Mouse (Mus musculus) intestine, postnatal 0 days (tissue): ENCODE measurements around the gene Smco4. TPM values are rescaled to one million over a fixed set of nuclear protein-coding genes. Genes with fewer than 3 reads are reported as not detected.

Experiments
- ATAC-seq: fragments of 200-750 bp; cut with Nextera tagmentation; 2 replicates; pipeline ENCODE4 v1.8.0; 2017; ENCODE audit warnings: mild to moderate bottlenecking, moderate TSS enrichment, moderate library complexity
- H3K27ac ChIP-seq: fragments of 300-500 bp; sonication (generic); 2 replicates; pipeline ENCODE4 v1.5.1; 2014; ENCODE audit warnings: mild to moderate bottlenecking, low read depth, low read length, moderate library complexity
- H3K27me3 ChIP-seq: fragments of 300-500 bp; sonication (generic); replicated peaks from 2 replicates; pipeline ENCODE4 v1.6.1; 2014; ENCODE audit warnings: low read length, mixed read lengths; ENCODE audit not compliant: control insufficient read depth, insufficient read depth
- H3K36me3 ChIP-seq: fragments of 300-500 bp; sonication (generic); 2 replicates; pipeline ENCODE4 v1.6.1; 2014; ENCODE audit warnings: mild to moderate bottlenecking, moderate library complexity; ENCODE audit not compliant: control insufficient read depth, insufficient read depth
- H3K4me1 ChIP-seq: fragments of 300-500 bp; sonication (generic); replicated peaks from 2 replicates; pipeline ENCODE4 v1.6.1; 2014; ENCODE audit warnings: antibody characterized with exemption, low read length, mixed read lengths; ENCODE audit not compliant: control insufficient read depth, insufficient read depth
- H3K4me2 ChIP-seq: fragments of 300-500 bp; sonication (generic); replicated peaks from 2 replicates; pipeline ENCODE4 v1.6.1; 2014; ENCODE audit warnings: low read depth, mild to moderate bottlenecking, moderate library complexity
- H3K4me3 ChIP-seq: fragments of 300-500 bp; sonication (generic); 2 replicates; pipeline ENCODE4 v1.5.1; 2014; ENCODE audit warnings: low read depth, low read length
- H3K9ac ChIP-seq: fragments of 300-500 bp; sonication (generic); 2 replicates; pipeline ENCODE4 v1.6.1; 2014; ENCODE audit warnings: mild to moderate bottlenecking, low read depth, low read length
- H3K9me3 ChIP-seq: fragments of 300-500 bp; sonication (generic); 2 replicates; pipeline ENCODE4 v1.6.1; 2016; ENCODE audit warnings: mixed run types; ENCODE audit not compliant: control insufficient read depth
- CTCF ChIP-seq: sonication (generic); IDR thresholded peaks from 2 replicates; pipeline ENCODE4 v1.5.1; 2016; ENCODE audit warnings: low read depth, mild to moderate bottlenecking, control low read depth, antibody characterized with exemption, moderate library complexity
- WGBS: fragments of 180-500 bp; shearing (Covaris S2); extraction: QIAGEN DNeasy Blood & Tissue Kit; methylation state at CpG from one replicate; pipeline ENCODE4 v1.1.7; 2014; 5-methylcytosine and 5-hydroxymethylcytosine counted together
- polyA plus RNA-seq: library from polyadenylated mRNA; unstranded; fragments of >200 nt; fragmentation: Nextera tagmentation; extraction: Ambion mirVana; gene quantifications from 2 replicates; pipeline ENCODE4 v1.2.1, GENCODE M21; 2015

Smco4 gene
- polyA plus RNA-seq, 1 experiment from 2014 or later = 4.3 TPM

DNA sequence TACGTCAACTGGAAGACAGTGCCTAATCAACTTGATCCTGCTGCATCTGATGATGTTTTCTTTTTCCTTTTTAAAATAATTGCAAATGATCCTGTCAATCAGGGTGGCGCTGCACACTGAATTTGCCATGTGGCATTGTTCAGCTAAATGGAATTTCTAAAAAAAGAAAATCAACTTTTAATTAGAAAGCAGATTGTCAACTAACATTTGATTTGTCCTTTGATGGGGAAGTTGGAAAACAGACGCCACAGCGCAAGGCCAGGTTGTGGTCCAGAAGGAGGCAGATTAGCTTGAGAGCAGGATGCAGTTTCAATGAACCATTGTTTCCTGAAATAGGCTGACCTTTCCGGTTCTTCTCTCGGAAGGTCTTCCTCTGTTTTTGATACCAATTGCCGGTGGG lies 33.3 kb downstream of the Smco4 start:
- Histone ChIP-seq H3K4me3 (no peak overlapping the region), H3K36me3 (no peaks in the 10 kb centered on the region), H3K27me3 (no peaks in the 10 kb centered on the region), H3K27ac (no peak overlapping the region), H3K9me3 (no peaks in the 10 kb centered on the region), H3K4me1 (peaks cover 22% of the 10 kb centered on the region), H3K9ac (no peak overlapping the region), H3K4me2 (no peak overlapping the region)
- TF ChIP-seq CTCF = no peak
- ATAC-seq = no peak
- WGBS = 81% methylated on average over 7 of the region's 7 CpGs

GRCm38 (mm10) chr9:15527846-15528245 lies 34.6 kb downstream of the Smco4 start:
- Histone ChIP-seq H3K36me3 (no peaks in the 10 kb centered on the region; the same call in 1 of the 2 replicates), H3K4me2 (no peak overlapping the region), H3K4me3 (no peak overlapping the region), H3K9me3 (no peaks in the 10 kb centered on the region), H3K9ac (no peak overlapping the region), H3K4me1 (peaks cover 22% of the 10 kb centered on the region), H3K27ac (no peak overlapping the region), H3K27me3 (no peaks in the 10 kb centered on the region)
- 56% methylated on average over 6 of the region's 6 CpGs for WGBS
- ATAC-seq = no peak
- TF ChIP-seq CTCF = no peak

GRCm38 (mm10) chr9:15528368-15528767 lies 35.1 kb downstream of the Smco4 start:
- H3K4me1 ChIP-seq = peaks cover 22% of the 10 kb centered on the region
- H3K4me2 ChIP-seq = no peak overlapping the region
- no peaks in the 10 kb centered on the region; the same call in 1 of the 2 replicates for H3K36me3 ChIP-seq
- H3K4me3 ChIP-seq = no peak overlapping the region
- ATAC-seq = no peak
- H3K9ac ChIP-seq = no peak overlapping the region
- 59% methylated on average over 7 of the region's 7 CpGs for WGBS
- H3K9me3 ChIP-seq = no peaks in the 10 kb centered on the region
- H3K27ac ChIP-seq = no peak overlapping the region
- no peaks in the 10 kb centered on the region for H3K27me3 ChIP-seq
- no peak for TF ChIP-seq CTCF

DNA sequence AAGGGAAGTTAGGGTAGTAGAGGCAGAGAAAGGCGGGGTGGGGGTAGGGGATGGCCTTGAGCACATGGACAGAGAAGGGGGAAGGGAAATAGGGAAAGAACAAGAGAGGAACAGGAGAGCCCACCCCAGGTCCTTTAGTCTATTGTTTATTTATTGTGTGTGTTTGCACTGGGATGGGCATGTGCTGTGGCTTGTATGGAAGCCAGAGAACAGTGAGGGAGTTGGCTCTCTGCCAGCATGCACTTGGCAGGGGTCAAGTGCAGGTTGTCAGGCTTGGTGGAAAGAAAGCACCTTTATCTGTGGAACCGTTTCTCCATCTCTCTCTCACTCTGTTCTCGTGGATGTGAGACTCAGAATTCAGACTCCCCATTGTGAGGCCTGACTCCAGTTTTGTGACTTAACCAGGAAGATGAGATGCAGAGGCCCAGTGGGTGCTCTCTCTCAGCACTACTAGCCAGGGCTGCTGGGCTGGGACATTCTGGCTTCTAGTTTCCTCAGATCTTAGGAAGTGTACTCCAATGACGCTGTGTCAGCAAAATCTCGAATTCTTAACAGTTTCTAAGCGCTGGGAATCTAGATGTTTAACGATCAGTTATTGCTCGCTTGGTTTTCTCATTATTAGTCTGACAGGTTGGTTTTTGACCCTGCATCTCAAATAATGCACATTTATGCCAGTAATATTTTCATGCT lies 36.2 kb downstream of the Smco4 start:
- Histone ChIP-seq H3K9ac (no peak overlapping the region), H3K27me3 (no peaks in the 10 kb centered on the region), H3K4me3 (no peak overlapping the region), H3K27ac (no peak overlapping the region), H3K9me3 (no peaks in the 10 kb centered on the region), H3K36me3 (no peaks in the 10 kb centered on the region; the same call in 1 of the 2 replicates), H3K4me2 (no peak overlapping the region), H3K4me1 (peaks cover 22% of the 10 kb centered on the region)
- no peak for TF ChIP-seq CTCF
- ATAC-seq = peak; percentile 42
- WGBS = 41% methylated on average over 8 of the region's 8 CpGs

DNA sequence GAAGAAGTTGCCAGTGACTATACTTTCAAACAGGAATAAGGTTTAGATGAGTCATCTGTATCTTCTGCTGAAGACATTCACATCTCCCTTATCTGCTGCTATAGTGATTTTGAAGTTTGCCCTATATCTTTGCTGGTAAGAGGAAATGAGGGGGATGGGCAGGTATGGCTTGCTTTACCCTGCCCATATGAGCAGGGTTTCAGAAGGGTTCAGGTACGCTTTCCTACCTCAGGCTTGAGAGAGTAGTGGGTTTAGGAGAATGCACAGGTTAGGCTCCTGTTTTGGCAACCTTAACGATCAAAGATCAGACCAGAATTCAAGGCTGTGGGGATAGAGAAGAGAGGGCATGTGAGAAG lies 36.7 kb downstream of the Smco4 start:
- 0 out of 2 replicates have a peak overlapping the region, but pooled peaks have one; percentile 1 for H3K9ac ChIP-seq
- no peaks in the 10 kb centered on the region for H3K9me3 ChIP-seq
- no peak overlapping the region for H3K4me2 ChIP-seq
- ATAC-seq = peak; percentile 65
- no peak overlapping the region for H3K4me3 ChIP-seq
- H3K27me3 ChIP-seq = no peaks in the 10 kb centered on the region
- WGBS = 46% methylated on average over 2 of the region's 2 CpGs
- H3K36me3 ChIP-seq = no peaks in the 10 kb centered on the region; the same call in 1 of the 2 replicates
- no peak for TF ChIP-seq CTCF
- H3K27ac ChIP-seq = no peak overlapping the region; the same call in 1 of the 2 replicates
- H3K4me1 ChIP-seq = peaks cover 21% of the 10 kb centered on the region

- H3K36me3 ChIP-seq = no peaks in the 10 kb centered on the region; the same call in 1 of the 2 replicates
- H3K4me2 ChIP-seq = no peak overlapping the region
- H3K9ac ChIP-seq = no peak overlapping the region
- no peak overlapping the region for H3K4me3 ChIP-seq
- no peak overlapping the region for H3K27ac ChIP-seq
- H3K27me3 ChIP-seq = no peaks in the 10 kb centered on the region
- H3K4me1 ChIP-seq = peaks cover 17% of the 10 kb centered on the region
- ATAC-seq = no peak
- TF ChIP-seq CTCF = no peak
- 37% methylated on average over 5 of the region's 5 CpGs for WGBS
- H3K9me3 ChIP-seq = no peaks in the 10 kb centered on the region
Measured at GRCm38 (mm10) chr9:15531204-15531603, 38.0 kb downstream of the Smco4 start.
